Mouse (Mus musculus): ENCODE data around the gene Pgghg. TPM values are rescaled to one million over a fixed set of nuclear protein-coding genes. Genes with fewer than 3 reads are reported as not detected.

Gene Pgghg
- polyA plus RNA-seq, 1 experiment from 2014 or later = 8.7 TPM

- no peak overlapping the region for H3K4me3 ChIP-seq
- no peak overlapping the region for H3K9ac ChIP-seq (replicated peaks)
- H3K27me3 ChIP-seq = no peaks in the 10 kb centered on the region
- H3K9me3 ChIP-seq = no peaks in the 10 kb centered on the region
- H3K27ac ChIP-seq (replicated peaks) = no peak overlapping the region
- H3K36me3 ChIP-seq = no peaks in the 10 kb centered on the region
- 28% methylated on average over 2 of the region's 2 CpGs for WGBS
- H3K4me2 ChIP-seq (replicated peaks) = no peak overlapping the region
- ATAC-seq (replicated peaks) = no peak
- H3K4me1 ChIP-seq = peaks cover 13% of the 10 kb centered on the region
Observed at GRCm38 (mm10) chr7:140938896-140939295, 2.3 kb upstream of the Pgghg start.

GRCm38 (mm10) chr7:140939669-140940171, 1.5 kb upstream of the Pgghg start:
- no peak overlapping the region for H3K9ac ChIP-seq (replicated peaks)
- 11% methylated on average over 8 of the region's 8 CpGs for WGBS
- no peak overlapping the region for H3K4me3 ChIP-seq
- no peaks in the 10 kb centered on the region for H3K36me3 ChIP-seq
- H3K27ac ChIP-seq (replicated peaks) = no peak overlapping the region
- H3K4me2 ChIP-seq (replicated peaks) = no peak overlapping the region
- H3K4me1 ChIP-seq = peaks cover 13% of the 10 kb centered on the region
- no peaks in the 10 kb centered on the region for H3K27me3 ChIP-seq
- no peaks in the 10 kb centered on the region for H3K9me3 ChIP-seq
- no peak for ATAC-seq (replicated peaks)

GRCm38 (mm10) chr7:140942341-140942740, 1.1 kb downstream of the Pgghg start:
- WGBS = 62% methylated on average over 9 of the region's 9 CpGs
- Histone ChIP-seq H3K27ac (replicated peaks) (no peak overlapping the region), H3K4me1 (peaks cover 13% of the 10 kb centered on the region), H3K9me3 (no peaks in the 10 kb centered on the region), H3K4me3 (peak overlapping the region; percentile 47), H3K4me2 (replicated peaks) (peak overlapping the region; percentile 50), H3K27me3 (no peaks in the 10 kb centered on the region), H3K36me3 (no peaks in the 10 kb centered on the region), H3K9ac (replicated peaks) (no peak overlapping the region; the same call in 1 of the 2 replicates)
- ATAC-seq (replicated peaks) = 0 out of 2 replicates have a peak, but pooled peaks have one; percentile 9

- Histone ChIP-seq H3K27ac (replicated peaks) (no peak overlapping the region), H3K4me2 (replicated peaks) (no peak overlapping the region), H3K9me3 (no peaks in the 10 kb centered on the region), H3K36me3 (no peaks in the 10 kb centered on the region), H3K27me3 (no peaks in the 10 kb centered on the region), H3K9ac (replicated peaks) (no peak overlapping the region), H3K4me3 (no peak overlapping the region), H3K4me1 (peaks cover 13% of the 10 kb centered on the region)
- ATAC-seq (replicated peaks) = no peak
- WGBS = 94% methylated on average over 10 of the region's 10 CpGs
Observed at GRCm38 (mm10) chr7:140942811-140943210, 1.6 kb downstream of the Pgghg start.

- no peak overlapping the region for H3K27ac ChIP-seq (replicated peaks)
- H3K9me3 ChIP-seq = no peaks in the 10 kb centered on the region
- peaks cover 13% of the 10 kb centered on the region for H3K4me1 ChIP-seq
- 91% methylated on average over 4 of the region's 4 CpGs for WGBS
- no peaks in the 10 kb centered on the region for H3K36me3 ChIP-seq
- no peak for ATAC-seq (replicated peaks)
- no peaks in the 10 kb centered on the region for H3K27me3 ChIP-seq
- H3K4me2 ChIP-seq (replicated peaks) = no peak overlapping the region
- no peak overlapping the region for H3K4me3 ChIP-seq
- no peak overlapping the region for H3K9ac ChIP-seq (replicated peaks)
Observed at GRCm38 (mm10) chr7:140943356-140943755, 2.2 kb downstream of the Pgghg start.

- H3K4me3 ChIP-seq = no peak overlapping the region
- no peaks in the 10 kb centered on the region for H3K27me3 ChIP-seq
- H3K9me3 ChIP-seq = no peaks in the 10 kb centered on the region
- H3K36me3 ChIP-seq = no peaks in the 10 kb centered on the region
- H3K27ac ChIP-seq (replicated peaks) = no peak overlapping the region
- ATAC-seq (replicated peaks) = no peak
- peaks cover 13% of the 10 kb centered on the region for H3K4me1 ChIP-seq
- H3K9ac ChIP-seq (replicated peaks) = no peak overlapping the region
- 86% methylated on average over 7 of the region's 7 CpGs for whole genome bisulfite sequencing
- H3K4me2 ChIP-seq (replicated peaks) = no peak overlapping the region
Observed at GRCm38 (mm10) chr7:140944236-140944635, 3.0 kb downstream of the Pgghg start.

GRCm38 (mm10) chr7:140945247-140945646, 4.1 kb downstream of the Pgghg start:
- H3K4me1 ChIP-seq = peaks cover 13% of the 10 kb centered on the region
- H3K27ac ChIP-seq (replicated peaks) = no peak overlapping the region
- ATAC-seq (replicated peaks) = no peak
- no peak overlapping the region for H3K9ac ChIP-seq (replicated peaks)
- no peaks in the 10 kb centered on the region for H3K36me3 ChIP-seq
- no peaks in the 10 kb centered on the region for H3K9me3 ChIP-seq
- no peak overlapping the region for H3K4me2 ChIP-seq (replicated peaks)
- no peak overlapping the region for H3K4me3 ChIP-seq
- no peaks in the 10 kb centered on the region for H3K27me3 ChIP-seq
- WGBS = 94% methylated on average over 5 of the region's 5 CpGs

- H3K27ac ChIP-seq (replicated peaks) = no peak overlapping the region
- no peak for ATAC-seq (replicated peaks)
- no peak overlapping the region for H3K4me3 ChIP-seq
- peaks cover 10% of the 10 kb centered on the region for H3K4me1 ChIP-seq
- H3K4me2 ChIP-seq (replicated peaks) = no peak overlapping the region
- no peak overlapping the region for H3K9ac ChIP-seq (replicated peaks)
- H3K9me3 ChIP-seq = no peaks in the 10 kb centered on the region
- no peaks in the 10 kb centered on the region for H3K36me3 ChIP-seq
- H3K27me3 ChIP-seq = no peaks in the 10 kb centered on the region
- WGBS = 96% methylated on average over 10 of the region's 10 CpGs
Observed at GRCm38 (mm10) chr7:140946311-140946710, 5.1 kb downstream of the Pgghg start.

- Histone ChIP-seq H3K9me3 (no peaks in the 10 kb centered on the region), H3K4me3 (no peak overlapping the region), H3K27me3 (no peaks in the 10 kb centered on the region), H3K4me1 (peaks cover 6% of the 10 kb centered on the region), H3K27ac (replicated peaks) (no peak overlapping the region), H3K36me3 (no peaks in the 10 kb centered on the region), H3K9ac (replicated peaks) (no peak overlapping the region), H3K4me2 (replicated peaks) (no peak overlapping the region)
- no peak for ATAC-seq (replicated peaks)
- 84% methylated on average over 7 of the region's 7 CpGs for WGBS
Observed at GRCm38 (mm10) chr7:140946980-140947379, 5.8 kb downstream of the Pgghg start.

GRCm38 (mm10) chr7:140948161-140948560, 7.0 kb downstream of the Pgghg start:
- no peak overlapping the region for H3K4me3 ChIP-seq
- 94% methylated on average over 8 of the region's 8 CpGs for WGBS
- no peak overlapping the region for H3K27ac ChIP-seq (replicated peaks)
- no peaks in the 10 kb centered on the region for H3K4me1 ChIP-seq
- ATAC-seq (replicated peaks) = no peak
- no peaks in the 10 kb centered on the region for H3K36me3 ChIP-seq
- H3K4me2 ChIP-seq (replicated peaks) = no peak overlapping the region
- no peaks in the 10 kb centered on the region for H3K9me3 ChIP-seq
- H3K27me3 ChIP-seq = no peaks in the 10 kb centered on the region
- H3K9ac ChIP-seq (replicated peaks) = no peak overlapping the region

GRCm38 (mm10) chr7:140949255-140949654, 8.1 kb downstream of the Pgghg start:
- Histone ChIP-seq H3K4me2 (replicated peaks) (no peak overlapping the region), H3K9ac (replicated peaks) (no peak overlapping the region), H3K27ac (replicated peaks) (no peak overlapping the region), H3K27me3 (no peaks in the 10 kb centered on the region), H3K4me1 (no peaks in the 10 kb centered on the region), H3K36me3 (no peaks in the 10 kb centered on the region), H3K9me3 (no peaks in the 10 kb centered on the region), H3K4me3 (no peak overlapping the region)
- no peak for ATAC-seq (replicated peaks)
- 90% methylated on average over 6 of the region's 6 CpGs for WGBS

GRCm38 (mm10) chr7:140949824-140950530, 8.8 kb downstream of the Pgghg start, which contains the start of gene Ifitm5:
Ifitm5 (minus strand) TSS chr7:140950291.
- Histone ChIP-seq H3K9me3 (no peaks in the 10 kb centered on the region), H3K27me3 (no peaks in the 10 kb centered on the region), H3K36me3 (no peaks in the 10 kb centered on the region), H3K4me1 (no peaks in the 10 kb centered on the region), H3K4me3 (no peak within 1 kb of the TSS), H3K27ac (replicated peaks) (no peak within 1 kb of the TSS), H3K9ac (replicated peaks) (no peak within 1 kb of the TSS), H3K4me2 (replicated peaks) (no peak within 1 kb of the TSS)
- 70% methylated on average over 16 of the region's 16 CpGs for WGBS
- no peak for ATAC-seq (replicated peaks)

- Histone ChIP-seq H3K27ac (replicated peaks) (no peak overlapping the region), H3K4me1 (peaks cover 4% of the 10 kb centered on the region; the same call in 1 of the 2 replicates), H3K36me3 (no peaks in the 10 kb centered on the region), H3K4me2 (replicated peaks) (no peak overlapping the region), H3K9me3 (no peaks in the 10 kb centered on the region), H3K27me3 (no peaks in the 10 kb centered on the region), H3K9ac (replicated peaks) (no peak overlapping the region), H3K4me3 (no peak overlapping the region)
- no peak for ATAC-seq (replicated peaks)
- 67% methylated on average over 8 of the region's 8 CpGs for WGBS
Observed at GRCm38 (mm10) chr7:140951051-140951450, 9.9 kb downstream of the Pgghg start.

All from forebrain, embryonic 15.5 days (tissue).